Mouse (Mus musculus) stomach, postnatal 0 days (tissue): ENCODE results near the gene Zbtb46.

ENCODE experiments used
- CTCF ChIP-seq: IDR thresholded peaks from 2 replicates; pipeline ENCODE4 v1.5.1; 2016; ENCODE audit warnings: antibody characterized with exemption, low read depth, mild to moderate bottlenecking, moderate library complexity
- EP300 ChIP-seq: optimal IDR thresholded peaks from 2 replicates; pipeline ENCODE3; 2016; ENCODE audit warnings: antibody characterized with exemption

DNA sequence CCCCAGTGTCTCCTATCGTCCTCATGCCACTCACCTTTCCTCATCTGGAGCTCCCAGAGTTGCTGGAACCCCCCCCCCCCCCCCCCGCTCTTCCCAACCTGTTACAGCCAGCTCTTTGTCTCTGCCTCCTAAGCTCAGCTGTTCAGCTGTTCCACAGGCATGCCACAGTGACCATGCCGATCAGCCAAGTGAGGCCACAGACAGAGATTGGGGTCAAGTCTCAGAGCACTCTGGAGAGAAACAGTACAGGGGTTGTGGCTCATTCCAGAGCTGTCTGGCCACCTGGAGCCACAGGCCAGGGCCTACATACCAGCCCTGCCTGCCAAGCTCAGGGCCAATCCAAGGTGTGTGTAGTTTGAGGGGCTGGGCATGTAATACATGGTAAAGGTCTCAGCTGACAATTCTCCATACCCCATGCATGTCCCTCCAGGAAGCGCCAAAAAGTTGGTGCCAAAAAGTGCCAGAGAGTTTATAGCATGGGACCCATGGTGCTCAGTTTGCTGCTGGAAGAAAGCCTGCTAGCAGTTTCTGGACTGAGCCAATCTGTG is 72.5 kb downstream of the Zbtb46 start:
- TF ChIP-seq EP300 (no peak), CTCF (no peak)
